Mouse (Mus musculus): ENCODE measurements around the gene Fkbp8. TPM values are rescaled to one million over a fixed set of nuclear protein-coding genes. Genes with fewer than 3 reads are reported as not detected.

The Fkbp8 gene
- polyA plus RNA-seq, 1 experiment from 2014 or later: 425 TPM

- H3K9ac ChIP-seq (ENCODE audit: low read depth, low read length): no peak overlapping the region
- 75% methylated on average over 6 of the region's 6 CpGs for WGBS
- peaks cover 20% of the 10 kb centered on the region for H3K4me1 ChIP-seq (ENCODE audit: control insufficient read depth, insufficient read depth, low read length)
- H3K4me2 ChIP-seq (ENCODE audit: low read length): no peak overlapping the region
- ATAC-seq: no peak
- no peaks in the 10 kb centered on the region for H3K9me3 ChIP-seq (replicated peaks; ENCODE audit: control insufficient read depth, low read length, poor library complexity, severe bottlenecking)
- no peaks in the 10 kb centered on the region for H3K27me3 ChIP-seq (ENCODE audit: control insufficient read depth, insufficient read depth, low read depth, low read length)
- no peaks in the 10 kb centered on the region for H3K36me3 ChIP-seq (ENCODE audit: control insufficient read depth, insufficient read depth, low read length)
- no peak overlapping the region for H3K27ac ChIP-seq (ENCODE audit: low read length)
- no peak overlapping the region for H3K4me3 ChIP-seq (ENCODE audit: low read depth, low read length)
Observed at GRCm38 (mm10) chr8:70544200-70544687, 16.7 kb downstream of the Fkbp8 start.

GRCm38 (mm10) chr8:70546412-70546811, 18.9 kb downstream of the Fkbp8 start:
- no peak overlapping the region for H3K27ac ChIP-seq (ENCODE audit: low read length)
- no peak overlapping the region for H3K4me2 ChIP-seq (ENCODE audit: low read length)
- no peaks in the 10 kb centered on the region for H3K36me3 ChIP-seq (ENCODE audit: control insufficient read depth, insufficient read depth, low read length)
- H3K9ac ChIP-seq (ENCODE audit: low read depth, low read length): no peak overlapping the region
- H3K27me3 ChIP-seq (ENCODE audit: control insufficient read depth, insufficient read depth, low read depth, low read length): no peaks in the 10 kb centered on the region
- WGBS: 94% methylated on average over 4 of the region's 4 CpGs
- no peaks in the 10 kb centered on the region for H3K9me3 ChIP-seq (replicated peaks; ENCODE audit: control insufficient read depth, low read length, poor library complexity, severe bottlenecking)
- peaks cover 6% of the 10 kb centered on the region for H3K4me1 ChIP-seq (ENCODE audit: control insufficient read depth, insufficient read depth, low read length)
- no peak overlapping the region for H3K4me3 ChIP-seq (ENCODE audit: low read depth, low read length)
- ATAC-seq: no peak

GRCm38 (mm10) chr8:70547762-70548161, 20.2 kb downstream of the Fkbp8 start:
- no peak for ATAC-seq
- H3K36me3 ChIP-seq (ENCODE audit: control insufficient read depth, insufficient read depth, low read length): no peaks in the 10 kb centered on the region
- no peaks in the 10 kb centered on the region for H3K27me3 ChIP-seq (ENCODE audit: control insufficient read depth, insufficient read depth, low read depth, low read length)
- WGBS: 92% methylated on average over 6 of the region's 6 CpGs
- no peaks in the 10 kb centered on the region for H3K9me3 ChIP-seq (replicated peaks; ENCODE audit: control insufficient read depth, low read length, poor library complexity, severe bottlenecking)
- no peak overlapping the region for H3K4me2 ChIP-seq (ENCODE audit: low read length)
- no peak overlapping the region for H3K4me3 ChIP-seq (ENCODE audit: low read depth, low read length)
- H3K9ac ChIP-seq (ENCODE audit: low read depth, low read length): no peak overlapping the region
- H3K27ac ChIP-seq (ENCODE audit: low read length): no peak overlapping the region
- no peaks in the 10 kb centered on the region for H3K4me1 ChIP-seq (ENCODE audit: control insufficient read depth, insufficient read depth, low read length)

GRCm38 (mm10) chr8:70549412-70550184, 22.1 kb downstream of the Fkbp8 start:
- Histone ChIP-seq H3K4me3 (ENCODE audit: low read depth, low read length) (no peak overlapping the region), H3K9me3 (replicated peaks; ENCODE audit: control insufficient read depth, low read length, poor library complexity, severe bottlenecking) (no peaks in the 10 kb centered on the region), H3K27me3 (ENCODE audit: control insufficient read depth, insufficient read depth, low read depth, low read length) (no peaks in the 10 kb centered on the region), H3K36me3 (ENCODE audit: control insufficient read depth, insufficient read depth, low read length) (no peaks in the 10 kb centered on the region), H3K4me2 (ENCODE audit: low read length) (no peak overlapping the region), H3K4me1 (ENCODE audit: control insufficient read depth, insufficient read depth, low read length) (0 out of 2 replicates have a peak, but pooled peaks cover 2% of the 10 kb centered on the region), H3K27ac (ENCODE audit: low read length) (no peak overlapping the region), H3K9ac (ENCODE audit: low read depth, low read length) (no peak overlapping the region)
- ATAC-seq: no peak
- WGBS: 94% methylated on average over 10 of the region's 10 CpGs

GRCm38 (mm10) chr8:70551558-70552161, 24.1 kb downstream of the Fkbp8 start:
- Histone ChIP-seq H3K27me3 (ENCODE audit: control insufficient read depth, insufficient read depth, low read depth, low read length) (no peaks in the 10 kb centered on the region), H3K27ac (ENCODE audit: low read length) (no peak overlapping the region), H3K4me3 (ENCODE audit: low read depth, low read length) (no peak overlapping the region), H3K4me1 (ENCODE audit: control insufficient read depth, insufficient read depth, low read length) (0 out of 2 replicates have a peak, but pooled peaks cover 2% of the 10 kb centered on the region), H3K36me3 (ENCODE audit: control insufficient read depth, insufficient read depth, low read length) (no peaks in the 10 kb centered on the region), H3K4me2 (ENCODE audit: low read length) (no peak overlapping the region), H3K9ac (ENCODE audit: low read depth, low read length) (no peak overlapping the region), H3K9me3 (replicated peaks; ENCODE audit: control insufficient read depth, low read length, poor library complexity, severe bottlenecking) (no peaks in the 10 kb centered on the region)
- WGBS: 84% methylated on average over 3 of the region's 3 CpGs
- ATAC-seq: no peak

- Histone ChIP-seq H3K27me3 (ENCODE audit: control insufficient read depth, insufficient read depth, low read depth, low read length) (no peaks in the 10 kb centered on the region), H3K4me3 (ENCODE audit: low read depth, low read length) (no peak overlapping the region), H3K27ac (ENCODE audit: low read length) (no peak overlapping the region), H3K4me1 (ENCODE audit: control insufficient read depth, insufficient read depth, low read length) (0 out of 2 replicates have a peak, but pooled peaks cover 2% of the 10 kb centered on the region), H3K36me3 (ENCODE audit: control insufficient read depth, insufficient read depth, low read length) (no peaks in the 10 kb centered on the region), H3K9me3 (replicated peaks; ENCODE audit: control insufficient read depth, low read length, poor library complexity, severe bottlenecking) (no peaks in the 10 kb centered on the region), H3K9ac (ENCODE audit: low read depth, low read length) (no peak overlapping the region), H3K4me2 (ENCODE audit: low read length) (no peak overlapping the region)
- WGBS: 46% methylated on average over 1 of the region's 1 CpGs
- ATAC-seq: no peak
Observed at GRCm38 (mm10) chr8:70552836-70553235, 25.3 kb downstream of the Fkbp8 start.

- Histone ChIP-seq H3K4me3 (ENCODE audit: low read depth, low read length) (no peak overlapping the region), H3K27ac (ENCODE audit: low read length) (no peak overlapping the region), H3K4me2 (ENCODE audit: low read length) (no peak overlapping the region), H3K9me3 (replicated peaks; ENCODE audit: control insufficient read depth, low read length, poor library complexity, severe bottlenecking) (no peaks in the 10 kb centered on the region), H3K27me3 (ENCODE audit: control insufficient read depth, insufficient read depth, low read depth, low read length) (no peaks in the 10 kb centered on the region), H3K4me1 (ENCODE audit: control insufficient read depth, insufficient read depth, low read length) (0 out of 2 replicates have a peak, but pooled peaks cover 2% of the 10 kb centered on the region), H3K36me3 (ENCODE audit: control insufficient read depth, insufficient read depth, low read length) (no peaks in the 10 kb centered on the region), H3K9ac (ENCODE audit: low read depth, low read length) (no peak overlapping the region)
- ATAC-seq: no peak
Observed at GRCm38 (mm10) chr8:70553740-70554139, 26.2 kb downstream of the Fkbp8 start.

- H3K27me3 ChIP-seq (ENCODE audit: control insufficient read depth, insufficient read depth, low read depth, low read length): no peaks in the 10 kb centered on the region
- no peak overlapping the region for H3K27ac ChIP-seq (ENCODE audit: low read length)
- no peak overlapping the region for H3K4me3 ChIP-seq (ENCODE audit: low read depth, low read length)
- no peaks in the 10 kb centered on the region for H3K36me3 ChIP-seq (ENCODE audit: control insufficient read depth, insufficient read depth, low read length)
- H3K4me1 ChIP-seq (ENCODE audit: control insufficient read depth, insufficient read depth, low read length): 0 out of 2 replicates have a peak, but pooled peaks cover 2% of the 10 kb centered on the region
- H3K4me2 ChIP-seq (ENCODE audit: low read length): no peak overlapping the region
- WGBS: 90% methylated on average over 4 of the region's 4 CpGs
- no peak overlapping the region for H3K9ac ChIP-seq (ENCODE audit: low read depth, low read length)
- no peak for ATAC-seq
- H3K9me3 ChIP-seq (replicated peaks; ENCODE audit: control insufficient read depth, low read length, poor library complexity, severe bottlenecking): no peaks in the 10 kb centered on the region
Observed at GRCm38 (mm10) chr8:70555079-70555747, 27.7 kb downstream of the Fkbp8 start.

- 65% methylated on average over 4 of the region's 4 CpGs for WGBS
- Histone ChIP-seq H3K9ac (ENCODE audit: low read depth, low read length) (no peak overlapping the region), H3K27me3 (ENCODE audit: control insufficient read depth, insufficient read depth, low read depth, low read length) (no peaks in the 10 kb centered on the region), H3K27ac (ENCODE audit: low read length) (no peak overlapping the region), H3K4me3 (ENCODE audit: low read depth, low read length) (no peak overlapping the region), H3K36me3 (ENCODE audit: control insufficient read depth, insufficient read depth, low read length) (no peaks in the 10 kb centered on the region), H3K4me1 (ENCODE audit: control insufficient read depth, insufficient read depth, low read length) (no peaks in the 10 kb centered on the region), H3K4me2 (ENCODE audit: low read length) (no peak overlapping the region), H3K9me3 (replicated peaks; ENCODE audit: control insufficient read depth, low read length, poor library complexity, severe bottlenecking) (no peaks in the 10 kb centered on the region)
- ATAC-seq: no peak
Observed at GRCm38 (mm10) chr8:70558334-70558733, 30.8 kb downstream of the Fkbp8 start.
